Mouse (Mus musculus) heart, postnatal 14 days (tissue): ENCODE data around the gene Nudt16l1. TPM values are rescaled to one million over a fixed set of nuclear protein-coding genes. Genes with fewer than 3 reads are reported as not detected.
A peak's percentile ranks its signal among the peaks of the same experiment; 100 is the strongest.

Source experiments
- DNase-seq, 2 experiments: peaks; one replicate each; pipeline ENCODE4 v3.0.0; 2021 to 2022
- intact Hi-C: fragments of 180-260 bp; cut with DNase I; formaldehyde crosslinking; loops from one replicate; pipeline ENCODE4 v1.15.1; 2025
- total RNA-seq, 2 experiments: library from RNA; stranded (reverse); gene quantifications; 2 replicates each; pipeline ENCODE4 v1.2.3; 2021

Gene Nudt16l1
- total RNA-seq, 2 experiments from 2014 or later, result 31.4 to 32.3 TPM

- peak in 1 of 2 experiments; percentile 24 for DNase-seq
- intact Hi-C loops, result loop anchor here (2.0 to 5.0 kb wide), 4 partner anchors 16 to 126 kb away; partner anchors contain the start of gene Mgrn1
Measured at GRCm38 (mm10) chr16:4912907-4913782, 25.4 kb upstream of the Nudt16l1 start.

GRCm38 (mm10) chr16:4913783-4914735 lies 24.5 kb upstream of the Nudt16l1 start:
- DNase-seq, result peak; percentile 86 to 92
- intact Hi-C loops, result loop anchor here (2.0 to 5.0 kb wide), 4 partner anchors 17 to 127 kb away; partner anchors contain the start of gene Mgrn1

GRCm38 (mm10) chr16:4915931-4916330 lies 22.6 kb upstream of the Nudt16l1 start:
- intact Hi-C loops, result no loop called here
- no peak for DNase-seq

- intact Hi-C loops, result no loop called here
- no peak for DNase-seq
Measured at GRCm38 (mm10) chr16:4916608-4917007, 22.0 kb upstream of the Nudt16l1 start.

DNA sequence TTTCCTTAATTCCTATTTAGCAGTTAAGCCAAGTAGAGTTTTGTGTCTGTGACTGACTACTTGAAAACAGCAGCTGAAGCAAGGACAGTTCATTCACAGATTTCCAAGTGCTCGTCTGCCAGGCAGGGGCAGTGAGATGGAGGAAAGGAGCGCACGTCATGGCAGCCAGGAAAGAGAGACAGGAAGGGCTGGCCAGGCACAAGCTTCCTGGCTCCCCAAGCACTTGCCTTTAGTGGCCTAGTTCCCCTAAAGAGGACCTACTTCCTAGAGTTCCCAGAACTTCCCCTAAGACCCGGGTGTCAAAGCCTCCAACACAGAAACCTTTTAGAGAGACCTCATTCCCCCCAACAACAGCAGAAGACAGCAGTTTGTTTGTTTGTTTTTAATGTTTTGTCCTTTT lies 18.0 kb upstream of the Nudt16l1 start:
- no peak for DNase-seq
- intact Hi-C loops, result no loop called here

- no peak for DNase-seq
- intact Hi-C loops, result no loop called here
Measured at GRCm38 (mm10) chr16:4922481-4922880, 16.1 kb upstream of the Nudt16l1 start.

GRCm38 (mm10) chr16:4923996-4924395 lies 14.6 kb upstream of the Nudt16l1 start:
- intact Hi-C loops, result no loop called here
- DNase-seq, result no peak

DNA sequence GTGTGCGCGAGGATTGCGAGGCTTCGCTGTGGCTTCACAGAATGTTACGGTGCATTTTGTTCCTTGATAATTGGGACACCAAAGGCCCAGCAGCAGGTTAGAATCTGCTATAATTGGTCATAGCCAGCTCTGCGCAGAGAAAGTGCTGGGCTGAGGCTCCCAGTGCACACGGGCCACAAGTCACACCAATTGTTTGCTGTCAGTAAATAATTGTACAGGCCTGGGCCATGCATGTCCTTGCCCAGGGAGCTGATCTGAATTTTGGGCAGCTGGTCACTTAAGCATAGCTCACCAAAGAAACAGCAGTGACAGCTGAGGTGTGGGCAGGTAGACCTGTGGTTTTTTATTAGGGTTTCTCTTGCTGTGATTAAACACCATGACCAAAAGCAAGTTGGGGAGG lies 10.6 kb upstream of the Nudt16l1 start:
- intact Hi-C loops, result loop anchor here (5.0 kb wide), 1 partner anchor 211 kb away; the partner anchor contains the start of gene Nmral1
- DNase-seq, result no peak

- intact Hi-C loops, result loop anchor here (5.0 kb wide), 1 partner anchor 211 kb away; the partner anchor contains the start of gene Nmral1
- no peak for DNase-seq
Measured at GRCm38 (mm10) chr16:4928474-4928873, 10.1 kb upstream of the Nudt16l1 start.

GRCm38 (mm10) chr16:4932429-4932828 lies 6.1 kb upstream of the Nudt16l1 start:
- intact Hi-C loops, result no loop called here
- peak in 1 of 2 experiments; percentile 26 for DNase-seq

DNA sequence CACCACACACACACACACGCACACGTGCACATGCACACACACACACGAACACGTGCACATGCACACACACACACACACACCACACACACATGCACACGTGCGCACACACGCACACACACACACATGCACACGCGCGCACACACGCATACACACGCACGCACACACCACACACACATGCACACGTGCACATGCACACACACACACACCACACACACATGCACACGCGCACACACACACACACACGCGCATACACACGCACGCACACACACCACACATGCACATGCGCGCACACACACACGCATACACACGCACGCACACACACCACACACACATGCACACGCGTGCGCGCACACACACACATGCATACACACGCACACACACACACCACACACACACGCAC lies 3.1 kb upstream of the Nudt16l1 start:
- no peak for DNase-seq
- intact Hi-C loops, result no loop called here

DNA sequence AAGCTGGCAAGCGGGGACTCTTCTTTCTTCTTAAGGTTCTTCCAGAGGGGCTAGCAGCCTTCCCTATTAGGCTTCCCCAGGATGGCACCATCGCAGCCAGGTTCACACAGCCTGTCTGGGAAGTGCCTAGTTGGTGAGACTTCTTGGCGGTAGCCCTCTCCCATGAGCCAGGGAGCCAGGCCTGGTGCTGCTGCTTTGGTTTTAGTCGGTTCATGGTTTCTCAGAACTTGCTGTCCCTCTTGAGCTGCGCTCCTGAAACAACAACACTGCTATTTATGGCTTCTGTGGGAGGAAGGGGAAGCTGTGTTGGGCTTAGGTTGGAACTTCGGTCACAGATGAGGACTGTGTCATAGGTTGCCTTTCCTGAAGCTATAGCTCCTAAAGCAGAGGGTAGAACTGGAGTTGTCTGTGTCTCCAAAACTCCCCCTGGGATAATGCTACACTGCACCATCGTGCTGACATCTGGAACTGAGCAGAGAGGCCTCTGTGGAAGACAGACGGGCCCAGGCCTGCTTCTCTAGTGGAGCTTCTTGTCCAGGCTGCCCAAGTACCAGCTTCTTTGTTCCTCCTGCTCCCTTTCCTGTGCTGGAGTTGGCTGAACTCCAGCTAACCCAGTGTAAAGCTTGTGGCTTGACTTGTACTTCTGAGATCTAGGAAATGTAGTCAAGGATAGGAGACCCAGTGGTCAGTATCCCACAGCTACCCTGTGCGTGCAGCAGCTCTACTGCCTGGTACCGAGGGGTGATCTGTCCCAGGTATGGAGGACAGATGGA lies 2.4 kb upstream of the Nudt16l1 start:
- intact Hi-C loops, result no loop called here
- DNase-seq, result no peak

DNA sequence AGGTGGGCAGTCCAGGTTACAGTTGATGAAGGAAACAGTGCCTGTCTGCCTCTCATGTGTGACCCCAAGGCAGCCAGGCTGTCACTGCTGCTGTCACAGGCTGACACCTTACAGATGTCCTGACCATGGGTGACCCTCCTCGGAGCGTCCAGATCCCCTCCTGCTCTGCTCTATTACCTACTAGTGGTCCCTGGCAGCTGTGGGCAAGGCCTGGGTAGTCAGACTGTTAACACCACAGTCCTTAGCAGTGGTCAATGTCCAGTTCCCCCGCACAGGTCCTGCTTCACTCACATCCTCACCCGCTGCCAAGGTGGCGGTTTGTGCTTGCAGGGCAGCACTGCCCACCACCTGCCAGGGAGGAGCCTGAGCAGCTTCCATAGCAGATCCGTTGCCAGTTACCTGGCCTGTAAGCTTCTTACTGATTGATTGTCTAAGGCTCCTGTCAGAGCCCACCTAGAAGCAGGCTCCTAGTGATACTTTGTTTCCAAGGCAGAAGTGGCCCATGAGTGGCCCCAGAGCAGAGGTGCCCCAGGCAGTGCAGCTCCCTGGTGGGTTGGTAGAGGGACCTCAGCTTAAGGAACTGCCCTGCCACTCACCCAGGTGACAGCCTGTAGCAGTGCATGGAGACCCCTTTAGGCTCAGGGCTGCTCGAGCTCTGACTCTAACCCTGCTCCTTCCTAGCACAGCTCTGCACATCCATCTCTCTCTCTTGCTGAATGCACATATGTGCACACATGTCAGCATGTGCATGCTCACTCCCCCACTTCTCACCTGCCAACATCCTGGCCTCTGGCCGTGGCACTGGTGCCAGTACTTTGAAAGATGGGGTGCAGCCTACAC lies 990 bp upstream of the Nudt16l1 start:
- intact Hi-C loops, result no loop called here
- no peak for DNase-seq

- intact Hi-C loops, result no loop called here
- DNase-seq, result peak; percentile 95 to 96
Measured at GRCm38 (mm10) chr16:4938989-4939388, 428 bp downstream of the Nudt16l1 start.

DNA sequence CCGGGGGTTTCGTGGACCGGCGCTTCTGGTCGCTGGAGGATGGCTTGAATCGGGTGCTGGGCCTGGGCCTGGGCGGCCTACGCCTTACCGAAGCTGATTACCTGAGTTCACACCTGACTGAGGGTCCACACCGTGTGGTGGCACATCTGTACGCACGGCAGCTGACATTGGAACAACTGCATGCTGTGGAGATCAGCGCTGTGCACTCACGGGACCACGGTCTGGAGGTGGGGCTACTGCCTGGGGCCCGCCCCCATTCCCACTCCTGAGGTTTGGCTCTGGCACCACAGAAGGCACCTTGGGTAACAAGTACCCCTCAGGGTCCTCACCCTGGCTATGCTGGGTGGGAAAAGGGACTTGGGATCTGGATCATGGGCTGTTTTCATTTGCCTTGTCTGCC lies 851 bp downstream of the Nudt16l1 start:
- DNase-seq, result peak; percentile 22 to 46
- intact Hi-C loops, result no loop called here

GRCm38 (mm10) chr16:4940311-4940850 lies 1.8 kb downstream of the Nudt16l1 start:
- no peak for DNase-seq
- intact Hi-C loops, result no loop called here

DNA sequence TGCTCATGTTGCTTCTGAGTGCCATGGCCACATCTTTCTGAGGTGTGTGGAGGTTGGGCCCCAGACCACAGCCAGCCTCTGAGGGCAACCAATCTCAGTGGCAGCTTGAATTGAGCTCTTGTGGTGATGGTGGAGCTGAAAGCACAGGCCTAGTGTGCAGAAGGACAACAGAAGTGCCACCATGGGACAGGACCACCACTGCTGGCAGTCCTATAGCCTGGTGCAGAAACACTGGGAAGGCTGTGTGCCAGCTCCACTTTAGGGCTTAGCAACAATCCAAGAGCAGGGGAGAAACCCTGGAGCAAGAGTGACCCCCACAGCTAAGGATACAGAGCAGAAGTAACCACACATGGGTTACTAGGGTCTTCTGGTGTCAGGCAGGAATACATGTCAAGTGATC lies 2.5 kb downstream of the Nudt16l1 start:
- no peak for DNase-seq
- intact Hi-C loops, result no loop called here

- no peak for DNase-seq
- intact Hi-C loops, result no loop called here
Measured at GRCm38 (mm10) chr16:4942868-4943267, 4.3 kb downstream of the Nudt16l1 start.

GRCm38 (mm10) chr16:4943431-4943830 lies 4.9 kb downstream of the Nudt16l1 start:
- intact Hi-C loops, result no loop called here
- no peak for DNase-seq
